Mouse (Mus musculus) c-Kit-positive CD71-negative TER-119-negative erythroid progenitor cells, embryonic 14.5 days (primary cell): ENCODE measurements around the gene Nupl1.

ENCODE experiments used
- DNase-seq: peaks from one replicate; pipeline ENCODE4 v3.0.0-alpha.2; 2013; ENCODE audit warnings: low read depth

Gene Nupl1

DNA sequence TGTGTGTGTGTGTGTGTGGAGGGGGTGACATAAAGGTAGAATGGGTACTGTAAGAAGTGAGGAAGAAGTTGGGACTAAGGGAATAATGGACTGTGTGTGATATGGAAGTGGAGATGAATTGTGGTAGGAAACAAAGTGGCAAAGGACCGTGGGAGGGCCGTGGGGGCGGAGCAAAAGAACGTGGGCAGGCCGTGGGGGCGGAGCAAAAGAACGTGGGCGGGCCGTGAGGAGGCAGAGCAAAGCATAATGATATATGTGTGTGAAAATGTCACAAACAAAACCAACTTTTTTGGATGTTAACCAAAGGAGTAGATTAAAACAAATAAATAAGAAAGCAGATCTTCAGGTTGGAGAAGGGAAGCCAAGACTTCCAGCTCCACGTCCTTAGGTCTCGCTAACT lies 98.9 kb downstream of the Nupl1 start:
- DNase-seq, result no peak

DNA sequence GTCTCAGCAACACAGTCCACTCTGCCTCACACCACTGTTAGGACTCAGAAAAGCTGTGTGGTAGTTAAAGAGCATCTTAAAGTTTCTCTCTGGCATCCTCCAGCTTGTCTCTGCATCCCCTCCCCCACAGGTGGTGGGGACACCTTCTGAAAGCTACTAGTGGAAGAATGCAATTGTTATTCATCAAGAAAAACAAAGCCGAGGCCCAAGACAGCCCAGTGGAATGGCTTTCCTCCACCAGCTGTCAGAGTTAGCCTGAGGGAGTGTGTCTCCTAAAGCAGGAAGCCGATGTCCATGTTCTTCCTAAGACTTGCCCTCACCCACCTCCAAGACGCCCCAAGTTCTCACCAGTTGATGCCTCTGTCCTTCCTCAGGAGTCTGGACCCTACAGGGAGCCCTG lies 102.3 kb downstream of the Nupl1 start:
- DNase-seq, result no peak

DNA sequence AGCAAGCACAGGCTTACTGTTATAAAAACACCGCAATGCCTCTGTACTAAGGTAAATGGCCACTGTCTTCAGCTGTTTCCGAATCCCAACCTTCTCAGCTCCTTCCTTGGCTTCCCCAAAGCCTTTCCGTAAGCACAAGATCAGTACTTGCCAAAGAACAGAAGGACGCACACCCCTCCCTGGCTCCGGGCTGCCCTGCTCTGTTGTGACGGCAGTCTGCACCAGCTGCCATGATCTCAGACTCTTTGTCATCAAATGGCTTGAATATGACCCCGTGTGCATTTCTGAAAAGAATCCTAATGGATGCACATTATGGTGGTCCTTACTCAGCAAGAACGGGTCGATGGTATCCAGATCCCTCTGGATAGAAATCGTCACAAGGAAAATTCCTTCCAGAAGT lies 108.0 kb downstream of the Nupl1 start:
- DNase-seq, result no peak

DNA sequence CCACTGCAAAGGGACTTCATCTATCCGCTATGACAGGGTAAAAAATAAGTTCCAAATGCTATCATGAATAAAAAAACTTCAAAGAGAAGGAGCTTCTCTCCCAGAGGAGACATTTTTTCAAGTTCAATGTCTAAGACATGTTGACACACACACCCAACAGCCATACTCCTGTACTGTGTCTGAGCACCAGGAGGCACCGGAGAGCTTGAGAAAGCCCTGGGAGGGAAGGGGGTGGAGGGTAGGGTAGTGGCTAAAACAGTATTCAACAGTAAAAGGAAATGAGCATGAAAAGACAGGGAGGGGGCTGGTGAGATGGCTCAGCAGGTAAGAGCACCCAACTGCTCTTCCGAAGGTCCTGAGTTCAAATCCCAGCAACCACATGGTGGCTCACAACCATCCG lies 112.9 kb downstream of the Nupl1 start:
- DNase-seq, result no peak

- no peak for DNase-seq
Measured at GRCm38 (mm10) chr14:60137812-60138211, 113.4 kb downstream of the Nupl1 start.

DNA sequence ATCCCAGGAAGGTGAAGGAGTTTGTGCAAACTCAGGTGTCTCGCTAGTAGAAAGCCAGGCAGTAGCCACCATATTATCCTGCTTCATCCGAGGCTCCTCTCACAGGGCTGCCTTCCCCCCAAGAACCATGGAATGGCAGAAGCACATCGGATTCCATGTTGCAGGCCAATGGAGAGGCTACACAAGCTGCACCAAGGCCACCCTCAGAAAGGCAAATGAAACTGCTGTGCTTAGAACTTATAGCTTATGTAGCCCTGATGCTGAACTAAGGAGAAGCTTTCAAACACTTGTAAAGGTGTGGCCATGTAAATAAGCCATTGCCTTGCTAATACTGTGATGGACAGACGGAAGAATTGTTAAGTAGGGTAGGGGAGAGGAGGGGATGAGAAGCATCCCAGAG lies 115.4 kb downstream of the Nupl1 start:
- no peak for DNase-seq

- no peak for DNase-seq
Measured at GRCm38 (mm10) chr14:60134720-60135119, 116.5 kb downstream of the Nupl1 start.
